Comparison of ENCODE assay signal across 8 mouse cellular contexts in genomic region chr3:135438531-135438912, GRCm38 (mm10). TPM values are rescaled to one million over a fixed set of nuclear protein-coding genes. Genes with fewer than 3 reads are reported as not detected.
DNase-seq lines count a peak whose midpoint lies in the region; ATAC-seq and TF ChIP-seq lines count a peak whose summit lies in the region.

No protein-coding gene starts in this region.

- H3K4me3 ChIP-seq in MEL (ENCODE audit: control insufficient read depth in 1 of 2, insufficient read depth in 1 of 2, low read depth in 2 of 2, low read length in 2 of 2) = peak overlapping the region; percentile 56 to 83
- peak overlapping the region; percentile 96 for H3K4me3 ChIP-seq in hindbrain, embryonic 10.5 days

- ATAC-seq in frontal cortex, adult (ENCODE audit: low TSS enrichment) = peak; percentile 35

- no peak for TF ChIP-seq RAD21 in MEL (IDR thresholded peaks at IDR 0.05; ENCODE audit: low read depth, low read length)

- peak overlapping the region; percentile 94 for H3K9ac ChIP-seq in MEL (ENCODE audit: control insufficient read depth, low read depth, low read length, poor library complexity, severe bottlenecking)

- peak; percentile 92 for DNase-seq in MEL (ENCODE audit: low read depth, low spot score)
- peak; percentile 95 for DNase-seq in cerebellum, adult 9-10 months
- DNase-seq in hindbrain, embryonic 10.5 days (ENCODE audit: low spot score) = peak; percentile 94
- peak; percentile 92 for DNase-seq in layer of hippocampus, adult 9-11 months
- peak; percentile 97 for DNase-seq in lung, postnatal 10 days
- peak; percentile 97 for DNase-seq in ovary, postnatal 14 days (ENCODE audit: low spot score)
- peak; percentile 95 for DNase-seq in thymus, postnatal 10 days (ENCODE audit: low spot score in 2 of 2)

- H3K4me1 ChIP-seq in MEL (ENCODE audit: control insufficient read depth in 1 of 2, insufficient read depth in 2 of 2, low read length in 2 of 2) = peaks cover 9 to 14% of the 10 kb centered on the region in 2 experiments; a peak in 3 of 4 replicates
- peaks cover 29% of the 10 kb centered on the region for H3K4me1 ChIP-seq in hindbrain, embryonic 10.5 days (replicated peaks)

- H3K79me2 ChIP-seq in MEL (ENCODE audit: control insufficient read depth, insufficient read depth, low read length, poor library complexity) = peaks cover 38% of the 10 kb centered on the region

- peak overlapping the region; percentile 99 for H3K27ac ChIP-seq in MEL (ENCODE audit: control insufficient read depth, low read depth, low read length)
- peak overlapping the region; percentile 100 for H3K27ac ChIP-seq in hindbrain, embryonic 10.5 days

- TF ChIP-seq POLR2A in MEL (IDR thresholded peaks at IDR 0.05; ENCODE audit: control insufficient read depth in 1 of 2, insufficient read depth in 1 of 2, low read depth in 1 of 2, low read length in 2 of 2, poor library complexity in 1 of 2) = peak; percentile 75 to 78

- peak in 1 of 2 experiments; percentile 45; a peak in 2 of 4 replicates for TF ChIP-seq EP300 in MEL (IDR thresholded peaks at IDR 0.05; ENCODE audit: low read depth in 1 of 2, low read length in 2 of 2)

- 0% methylated on average over 48 of the region's 50 CpGs for WGBS in hindbrain, embryonic 10.5 days

- TF ChIP-seq CTCF in MEL (IDR thresholded peaks at IDR 0.05 in 2 of 3, conservative IDR thresholded peaks at IDR 0.05 in 1 of 3; ENCODE audit: control insufficient read depth in 1 of 3, insufficient read depth in 1 of 3, low read depth in 2 of 3, low read length in 3 of 3, poor library complexity in 1 of 3, severe bottlenecking in 1 of 3) = no peak

- no peaks in the 10 kb centered on the region for H3K9me3 ChIP-seq in MEL (replicated peaks; ENCODE audit: insufficient read depth, low read length)
- no peaks in the 10 kb centered on the region for H3K9me3 ChIP-seq in hindbrain, embryonic 10.5 days

- H3K36me3 ChIP-seq in MEL (ENCODE audit: control insufficient read depth in 1 of 2, insufficient read depth in 2 of 2, low read length in 2 of 2) = peaks cover 21 to 28% of the 10 kb centered on the region in 2 experiments
- peaks cover 34% of the 10 kb centered on the region for H3K36me3 ChIP-seq in hindbrain, embryonic 10.5 days

- no peaks in the 10 kb centered on the region for H3K27me3 ChIP-seq in MEL (ENCODE audit: control insufficient read depth in 1 of 2, insufficient read depth in 2 of 2, low read length in 2 of 2)
- no peaks in the 10 kb centered on the region for H3K27me3 ChIP-seq in hindbrain, embryonic 10.5 days (ENCODE audit: insufficient read depth, poor library complexity, severe bottlenecking)

TF ChIP-seq in MEL, 35 proteins besides CTCF, POLR2A, EP300 and RAD21:
- TF ChIP-seq ZMIZ1 (IDR thresholded peaks at IDR 0.05; ENCODE audit: low read depth, low read length) (peak; percentile 58; the same call in 1 of the 2 replicates), ZNF384 (IDR thresholded peaks at IDR 0.05; ENCODE audit: low read depth, low read length) (no peak), ZKSCAN1 (IDR thresholded peaks at IDR 0.05; ENCODE audit: low read depth, low read length) (no peak), BHLHE40 (IDR thresholded peaks at IDR 0.05; ENCODE audit: borderline replicate concordance, low read depth, low read length) (no peak), MAZ (IDR thresholded peaks at IDR 0.05; ENCODE audit: low read depth, low read length) (peak; percentile 70; the same call in 1 of the 2 replicates), ETS1 (IDR thresholded peaks at IDR 0.05; ENCODE audit: low read depth, low read length) (peak; percentile 52; the same call in 1 of the 2 replicates), JUND (IDR thresholded peaks at IDR 0.05; ENCODE audit: low read depth, low read length) (no peak), KAT2A (conservative IDR thresholded peaks at IDR 0.05; ENCODE audit: low read depth, low read length) (peak; percentile 73), MEF2A (IDR thresholded peaks at IDR 0.05; ENCODE audit: extremely low read depth, insufficient replicate concordance, low read depth, low read length, poor library complexity, severe bottlenecking) (no peak), E2F4 (IDR thresholded peaks at IDR 0.05; ENCODE audit: borderline replicate concordance, low read depth, low read length) (no peak), POLR2AphosphoS2 (IDR thresholded peaks at IDR 0.05; ENCODE audit: low read length) (peak; percentile 86), POLR2AphosphoS5 (IDR thresholded peaks at IDR 0.05; ENCODE audit: borderline replicate concordance, low read depth, low read length) (peak; percentile 71; the same call in 1 of the 2 replicates), MAX (IDR thresholded peaks at IDR 0.05; ENCODE audit: low read length) (peak; percentile 75), ZC3H11A (IDR thresholded peaks at IDR 0.05; ENCODE audit: low read depth, low read length) (no peak), GATA1 (IDR thresholded peaks at IDR 0.05; ENCODE audit: low read depth, low read length) (no peak), ELF1 (IDR thresholded peaks at IDR 0.05; ENCODE audit: low read depth, low read length) (no peak), TCF12 (IDR thresholded peaks at IDR 0.05; ENCODE audit: low read depth, low read length) (peak; percentile 63), MXI1 (IDR thresholded peaks at IDR 0.05; ENCODE audit: low read depth, low read length) (peak; percentile 73), TAL1 (IDR thresholded peaks at IDR 0.05; ENCODE audit: low read length) (no peak), USF1 (IDR thresholded peaks at IDR 0.05; ENCODE audit: low read depth, low read length) (no peak), MYC (IDR thresholded peaks at IDR 0.05; ENCODE audit: low read depth, low read length) (peak; percentile 52; the same call in 1 of the 2 replicates), SIN3A (IDR thresholded peaks at IDR 0.05; ENCODE audit: low read length) (peak; percentile 64; the same call in 1 of the 2 replicates), NELFE (IDR thresholded peaks at IDR 0.05; ENCODE audit: low read depth, low read length) (peak; percentile 76), NRF1 (IDR thresholded peaks at IDR 0.05; ENCODE audit: insufficient read depth, low read depth, low read length, poor library complexity, severe bottlenecking) (no peak; the same call in 1 of the 2 replicates)

RNA-seq across cellular contexts. Expression of gene Ube2d3, which starts 0.6 kb away (rescaled TPM):
- 340 and 348 TPM in 2 replicates for total RNA-seq in MEL (2012; rRNA removed)
- polyA plus RNA-seq in MEL (2012; ENCODE audit: insufficient read depth in 1 of 2, insufficient read length in 2 of 2, low read depth in 1 of 2, low replicate concordance in 2 of 2, missing spikeins in 1 of 2) = 100 to 1,000 TPM in 1 of 2 experiments, 10 to 100 TPM in 1; 40.9 to 432 TPM
- polyA plus RNA-seq in hindbrain, embryonic 10.5 days (2016; fragmentation: Nextera tagmentation; extraction: Ambion mirVana) = 507 and 538 TPM in 2 replicates

RNA-seq across cellular contexts. Expression of gene Cisd2, which starts 14.8 kb away (rescaled TPM):
- total RNA-seq in MEL (2012; rRNA removed) = 23.9 and 24.8 TPM in 2 replicates
- 10 to 100 TPM in 1 of 2 experiments, not detected in 1; 26.9 TPM for polyA plus RNA-seq in MEL (2012; ENCODE audit: insufficient read depth in 1 of 2, insufficient read length in 2 of 2, low read depth in 1 of 2, low replicate concordance in 2 of 2, missing spikeins in 1 of 2)
- 72.0 and 83.7 TPM in 2 replicates for polyA plus RNA-seq in hindbrain, embryonic 10.5 days (2016; fragmentation: Nextera tagmentation; extraction: Ambion mirVana)

RNA-seq across cellular contexts. Expression of gene Manba, which starts 46.9 kb away (rescaled TPM):
- 8.1 and 9.1 TPM in 2 replicates for total RNA-seq in MEL (2012; rRNA removed)
- 10 to 100 TPM in 1 of 2 experiments, not detected in 1; 10.6 TPM for polyA plus RNA-seq in MEL (2012; ENCODE audit: insufficient read depth in 1 of 2, insufficient read length in 2 of 2, low read depth in 1 of 2, low replicate concordance in 2 of 2, missing spikeins in 1 of 2)
- 4.8 and 5.2 TPM in 2 replicates for polyA plus RNA-seq in hindbrain, embryonic 10.5 days (2016; fragmentation: Nextera tagmentation; extraction: Ambion mirVana)

Comparison
In these comparisons a context has a peak if more than half of its experiments do, and no peak if none do; other contexts are left out.
1. Peak in every context shown above with its lines: DNase-seq, ATAC-seq, H3K4me3 ChIP-seq and H3K27ac ChIP-seq.